Mouse (Mus musculus): ENCODE data around the gene Gm38392. TPM values are rescaled to one million over a fixed set of nuclear protein-coding genes. Genes with fewer than 3 reads are reported as not detected.

Gm38392 gene
- polyA plus RNA-seq (2014; fragmentation: Nextera tagmentation; extraction: Ambion mirVana) = not detected in 2 replicates

DNA sequence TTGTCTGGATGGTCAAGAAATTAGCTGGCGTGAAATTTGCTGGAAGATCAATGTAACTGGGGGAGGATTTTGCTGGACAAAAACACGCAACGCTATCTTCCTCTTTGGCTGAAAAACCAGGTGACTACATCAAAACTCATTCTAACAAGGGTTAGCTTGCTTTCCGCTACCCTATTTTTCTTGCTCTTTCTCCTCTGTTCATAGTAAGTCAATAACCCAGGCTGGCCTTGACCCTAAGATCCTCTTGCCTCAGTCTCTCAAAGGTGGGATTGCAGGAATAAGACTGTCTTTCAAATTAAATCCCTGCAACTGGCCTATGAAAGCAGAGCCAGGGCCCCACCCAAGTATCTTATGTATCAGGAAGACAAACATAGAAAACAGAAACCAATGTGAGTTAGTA lies at the start of gene Gm38392:
Gm38392 (minus strand) TSS at position 101 of the 400 bp plus-strand sequence.
- no peak for ATAC-seq (ENCODE audit: insufficient read depth)
- over 99% methylated on average over 4 of the region's 4 CpGs for WGBS
- DNase-seq = no peak
- no peak within 1 kb of the TSS for H3K4me2 ChIP-seq
- no peak for TF ChIP-seq CTCF (IDR thresholded peaks at IDR 0.05; ENCODE audit: low read depth)
- H3K4me3 ChIP-seq (ENCODE audit: low read depth, low read length) = no peak within 1 kb of the TSS
- no peak within 1 kb of the TSS for H3K27ac ChIP-seq (ENCODE audit: low read depth)
- H3K4me1 ChIP-seq (ENCODE audit: insufficient read depth) = no peaks in the 10 kb centered on the region
- no peaks in the 10 kb centered on the region for H3K9me3 ChIP-seq (ENCODE audit: low read depth, low read length)
- H3K36me3 ChIP-seq (ENCODE audit: insufficient read depth) = no peaks in the 10 kb centered on the region
- H3K9ac ChIP-seq = no peak within 1 kb of the TSS
- no peaks in the 10 kb centered on the region for H3K27me3 ChIP-seq (ENCODE audit: insufficient read depth, low read length)

GRCm38 (mm10) chr3:88336058-88337013 lies 49.3 kb upstream of the Gm38392 start, which contains the start of the genes Tmem79 and Smg5:
Gene Tmem79, minus strand, starts transcription at chr3:88336148.
Gene Smg5, plus strand, starts transcription at chr3:88336260.
- DNase-seq (peak; percentile 98), ATAC-seq (ENCODE audit: insufficient read depth) (peak; percentile 94)
- 1% methylated on average over 53 of the region's 66 CpGs for WGBS
- Histone ChIP-seq H3K9ac (peak within 1 kb of the TSS; percentile 86), H3K27me3 (ENCODE audit: insufficient read depth, low read length) (no peaks in the 10 kb centered on the region), H3K36me3 (ENCODE audit: insufficient read depth) (0 out of 2 replicates have a peak, but pooled peaks cover 6% of the 10 kb centered on the region), H3K9me3 (ENCODE audit: low read depth, low read length) (no peaks in the 10 kb centered on the region), H3K4me3 (ENCODE audit: low read depth, low read length) (peak within 1 kb of the TSS; percentile 76), H3K27ac (ENCODE audit: low read depth) (peak within 1 kb of the TSS; percentile 97), H3K4me2 (peak within 1 kb of the TSS; percentile 83), H3K4me1 (ENCODE audit: insufficient read depth) (peaks cover 13% of the 10 kb centered on the region)
- TF ChIP-seq CTCF (IDR thresholded peaks at IDR 0.05; ENCODE audit: low read depth) = no peak

GRCm38 (mm10) chr3:88335436-88336053 lies 48.5 kb upstream of the Gm38392 start:
- Histone ChIP-seq H3K9ac (peak overlapping the region; percentile 86), H3K4me2 (peak overlapping the region; percentile 83), H3K4me1 (ENCODE audit: insufficient read depth) (peaks cover 13% of the 10 kb centered on the region), H3K4me3 (ENCODE audit: low read depth, low read length) (peak overlapping the region; percentile 76), H3K9me3 (ENCODE audit: low read depth, low read length) (no peaks in the 10 kb centered on the region), H3K36me3 (ENCODE audit: insufficient read depth) (peaks cover 7% of the 10 kb centered on the region; the same call in 1 of the 2 replicates), H3K27me3 (ENCODE audit: insufficient read depth, low read length) (no peaks in the 10 kb centered on the region), H3K27ac (ENCODE audit: low read depth) (peak overlapping the region; percentile 97)
- TF ChIP-seq CTCF (IDR thresholded peaks at IDR 0.05; ENCODE audit: low read depth) = no peak
- DNase-seq (peak; percentile 50), ATAC-seq (ENCODE audit: insufficient read depth) (peak; percentile 53)
- under 1% methylated on average over 27 of the region's 27 CpGs for WGBS

- ATAC-seq (ENCODE audit: insufficient read depth) (no peak), DNase-seq (peak; percentile 17)
- Histone ChIP-seq H3K27ac (ENCODE audit: low read depth) (peak overlapping the region; percentile 97), H3K36me3 (ENCODE audit: insufficient read depth) (peaks cover 10% of the 10 kb centered on the region; the same call in 1 of the 2 replicates), H3K27me3 (ENCODE audit: insufficient read depth, low read length) (no peaks in the 10 kb centered on the region), H3K4me1 (ENCODE audit: insufficient read depth) (peaks cover 13% of the 10 kb centered on the region), H3K9ac (peak overlapping the region; percentile 86), H3K4me3 (ENCODE audit: low read depth, low read length) (peak overlapping the region; percentile 76), H3K9me3 (ENCODE audit: low read depth, low read length) (no peaks in the 10 kb centered on the region), H3K4me2 (peak overlapping the region; percentile 83)
- TF ChIP-seq CTCF (IDR thresholded peaks at IDR 0.05; ENCODE audit: low read depth) = no peak
- WGBS = 29% methylated on average over 3 of the region's 3 CpGs
Measured at GRCm38 (mm10) chr3:88334902-88335435, 48.0 kb upstream of the Gm38392 start.

DNA sequence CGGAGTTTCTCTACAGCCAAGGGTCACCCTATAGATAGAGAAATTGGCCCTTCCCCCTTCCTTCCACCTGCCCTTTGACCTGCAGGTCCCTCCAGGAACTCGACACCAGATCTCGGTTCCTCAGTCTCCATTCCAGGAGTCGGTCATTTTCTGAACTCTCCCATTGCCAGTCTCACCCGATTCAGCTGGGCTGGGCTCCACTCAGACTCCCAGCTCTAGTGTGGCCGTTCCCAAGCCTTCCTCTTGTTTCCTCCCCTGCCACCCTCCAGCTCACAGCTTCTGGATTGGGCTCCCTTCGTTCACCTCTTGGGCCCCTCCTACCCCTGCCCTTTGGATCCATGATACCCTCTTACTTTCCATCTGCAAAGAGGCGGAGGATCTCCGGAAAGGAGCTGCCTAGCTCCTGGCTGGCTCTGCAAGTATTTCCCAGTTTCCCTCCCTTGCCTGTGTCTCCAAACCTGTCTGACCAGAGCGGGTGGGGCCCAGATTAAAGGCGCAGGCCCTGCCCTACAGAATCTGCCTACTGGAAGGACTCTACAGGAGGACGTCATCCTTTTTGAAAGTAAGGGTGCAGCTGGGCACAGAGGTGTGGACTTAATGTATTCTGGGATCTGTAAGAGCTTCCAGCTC lies 47.1 kb upstream of the Gm38392 start:
- Histone ChIP-seq H3K4me1 (ENCODE audit: insufficient read depth) (peaks cover 13% of the 10 kb centered on the region), H3K4me3 (ENCODE audit: low read depth, low read length) (peak overlapping the region; percentile 76), H3K4me2 (peak overlapping the region; percentile 83), H3K36me3 (ENCODE audit: insufficient read depth) (peaks cover 9% of the 10 kb centered on the region; the same call in 1 of the 2 replicates), H3K9ac (0 out of 2 replicates have a peak overlapping the region, but pooled peaks have one; percentile 4), H3K9me3 (ENCODE audit: low read depth, low read length) (no peaks in the 10 kb centered on the region), H3K27ac (ENCODE audit: low read depth) (peak overlapping the region; percentile 7; the same call in 1 of the 2 replicates), H3K27me3 (ENCODE audit: insufficient read depth, low read length) (no peaks in the 10 kb centered on the region)
- peak; percentile 52 for DNase-seq
- 43% methylated on average over 12 of the region's 12 CpGs for WGBS
- no peak; the same call in 1 of the 2 replicates for ATAC-seq (ENCODE audit: insufficient read depth)
- no peak for TF ChIP-seq CTCF (IDR thresholded peaks at IDR 0.05; ENCODE audit: low read depth)

GRCm38 (mm10) chr3:88331282-88331681 lies 44.3 kb upstream of the Gm38392 start:
- peak; percentile 58 for TF ChIP-seq CTCF (IDR thresholded peaks at IDR 0.05; ENCODE audit: low read depth)
- DNase-seq = peak; percentile 65
- WGBS = 47% methylated on average over 2 of the region's 2 CpGs
- no peak overlapping the region for H3K4me2 ChIP-seq
- H3K9ac ChIP-seq = no peak overlapping the region
- no peak for ATAC-seq (ENCODE audit: insufficient read depth)
- no peak overlapping the region for H3K4me3 ChIP-seq (ENCODE audit: low read depth, low read length)
- H3K4me1 ChIP-seq (ENCODE audit: insufficient read depth) = peaks cover 6% of the 10 kb centered on the region; the same call in 1 of the 2 replicates
- H3K9me3 ChIP-seq (ENCODE audit: low read depth, low read length) = no peaks in the 10 kb centered on the region
- no peak overlapping the region for H3K27ac ChIP-seq (ENCODE audit: low read depth)
- no peaks in the 10 kb centered on the region for H3K27me3 ChIP-seq (ENCODE audit: insufficient read depth, low read length)
- peaks cover 23% of the 10 kb centered on the region for H3K36me3 ChIP-seq (ENCODE audit: insufficient read depth)

All from lung, embryonic 14.5 days (tissue).